Mouse (Mus musculus) cortical plate, adult 2 months (tissue): Measurements from ENCODE around the gene Chst15. TPM values are rescaled to one million over a fixed set of nuclear protein-coding genes. Genes with fewer than 3 reads are reported as not detected.

Experiments
- H3K27ac ChIP-seq: fragments of 200-500 bp; 2 replicates; pipeline ENCODE4 v1.5.1; 2012; ENCODE audit warnings: low read length, control low read depth, inconsistent platforms; ENCODE audit not compliant: insufficient read depth
- H3K4me1 ChIP-seq: fragments of 200-500 bp; 2 replicates; pipeline ENCODE4 v1.6.1; 2011; ENCODE audit warnings: low read length; ENCODE audit not compliant: control insufficient read depth, insufficient read depth
- H3K4me3 ChIP-seq: fragments of 200-500 bp; 2 replicates; pipeline ENCODE4 v1.5.1; 2011; ENCODE audit warnings: mild to moderate bottlenecking, low read length, control low read depth; ENCODE audit not compliant: insufficient read depth
- CTCF ChIP-seq: fragments of 200-500 bp; IDR thresholded peaks from 2 replicates; pipeline ENCODE4 v1.5.1; 2011; ENCODE audit warnings: mild to moderate bottlenecking, control low read depth, low read length; ENCODE audit not compliant: insufficient read depth; ENCODE audit errors: extremely low read depth
- POLR2A ChIP-seq: fragments of 200-500 bp; IDR thresholded peaks from 2 replicates; pipeline ENCODE4 v1.6.1; 2011; ENCODE audit warnings: mild to moderate bottlenecking, low read length, control low read depth; ENCODE audit not compliant: insufficient read depth; ENCODE audit errors: extremely low read depth
- polyA plus RNA-seq: library from polyadenylated mRNA; depleted of rRNA; stranded (reverse); fragments of >200 nt; gene quantifications from 2 replicates; pipeline ENCODE4 v1.2.3, GENCODE M21; 2012; rRNA removed

Chst15 gene
- polyA plus RNA-seq, result 16.0 and 16.1 TPM in 2 replicates

DNA sequence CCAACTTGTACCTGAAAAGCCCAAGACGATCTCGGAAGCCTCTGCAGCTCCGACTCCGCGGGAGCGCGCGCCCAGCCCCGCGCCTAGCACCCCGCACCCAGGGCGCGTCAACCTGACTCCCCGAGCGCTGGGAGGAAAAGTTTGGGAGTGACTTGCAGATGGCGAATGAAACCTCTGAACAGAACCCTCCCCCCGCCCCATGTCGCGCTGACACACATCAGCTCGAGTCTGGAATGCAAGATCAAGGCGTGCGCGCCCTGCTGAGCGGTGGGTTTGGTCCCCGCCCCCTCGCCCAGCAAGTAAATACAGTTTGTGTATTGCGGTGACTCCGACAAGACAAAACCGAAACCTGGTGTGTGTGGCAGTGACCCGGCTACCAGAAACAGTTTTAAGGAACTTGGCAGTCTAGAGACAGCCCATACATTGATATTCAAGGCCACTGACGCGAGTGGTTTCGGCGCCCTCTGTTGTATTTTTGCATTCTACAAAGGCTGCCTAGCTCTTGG is at the start of gene Chst15:
Gene Chst15, minus strand, starts transcription at position 193 of the 506 bp plus-strand sequence.
- Histone ChIP-seq H3K4me1 (peaks cover 7% of the 10 kb centered on the region), H3K27ac (peak within 1 kb of the TSS; percentile 68), H3K4me3 (peak within 1 kb of the TSS; percentile 75)
- 0 out of 2 replicates have a peak, but pooled peaks have one; percentile 5 for TF ChIP-seq CTCF
- TF ChIP-seq POLR2A, result 0 out of 2 replicates have a peak, but pooled peaks have one; percentile 36

GRCm38 (mm10) chr7:132365703-132366384 is 48.8 kb upstream of the Chst15 start:
- no peak for TF ChIP-seq POLR2A
- no peak for TF ChIP-seq CTCF
- H3K27ac ChIP-seq, result no peak overlapping the region
- H3K4me3 ChIP-seq, result no peak overlapping the region
- H3K4me1 ChIP-seq, result peaks cover 4% of the 10 kb centered on the region

- TF ChIP-seq POLR2A, result no peak
- TF ChIP-seq CTCF, result no peak
- no peak overlapping the region for H3K4me3 ChIP-seq
Observed at GRCm38 (mm10) chr7:132365111-132365510, 48.1 kb upstream of the Chst15 start.

DNA sequence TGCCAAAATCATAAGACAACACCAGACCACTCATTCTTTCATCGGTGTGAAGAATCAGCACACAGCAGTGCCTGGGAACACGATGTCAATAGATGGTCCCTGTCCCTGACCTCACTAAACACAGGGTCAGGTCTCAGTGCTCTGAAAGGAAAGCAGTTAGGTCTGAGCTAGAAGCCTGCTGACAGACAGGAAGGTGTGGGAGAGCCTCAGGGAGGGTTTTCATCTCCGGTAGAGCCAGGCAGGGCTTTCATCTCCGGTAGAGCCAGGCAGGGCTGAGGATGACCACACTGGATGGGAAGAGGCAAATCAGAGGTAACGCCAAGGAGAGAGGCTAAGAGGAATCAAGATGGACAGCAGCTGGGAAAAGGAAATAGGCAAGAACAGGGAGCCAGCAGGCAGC is 47.5 kb upstream of the Chst15 start:
- TF ChIP-seq POLR2A, result no peak
- TF ChIP-seq CTCF, result no peak
- Histone ChIP-seq H3K4me3 (no peak overlapping the region), H3K27ac (no peak overlapping the region), H3K4me1 (peaks cover 4% of the 10 kb centered on the region)

More at GRCm38 (mm10) chr7:132365111-132365510, 48.1 kb upstream of the Chst15 start:
- Histone ChIP-seq H3K27ac (no peak overlapping the region), H3K4me1 (peaks cover 4% of the 10 kb centered on the region)

DNA sequence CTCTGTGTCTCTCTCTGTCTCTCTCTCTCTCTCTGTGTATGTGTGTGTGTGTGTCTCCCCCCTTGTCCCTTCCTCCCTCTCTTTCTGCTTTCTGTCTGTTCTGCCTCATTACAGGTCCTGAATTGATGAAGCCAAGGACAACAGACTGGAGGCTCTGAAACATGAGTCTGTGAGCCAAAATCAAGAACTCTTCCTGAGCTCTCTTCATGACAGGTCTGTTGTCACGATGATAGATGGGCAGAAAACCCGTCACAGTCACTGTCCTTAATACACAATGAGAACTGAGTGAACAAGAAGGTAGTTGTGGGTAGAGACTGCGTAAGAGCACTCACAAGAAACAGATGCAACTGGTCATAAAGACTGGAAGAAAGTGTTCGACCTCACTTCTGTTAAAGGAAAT is 43.3 kb upstream of the Chst15 start:
- peaks cover 2% of the 10 kb centered on the region for H3K4me1 ChIP-seq
- no peak overlapping the region for H3K27ac ChIP-seq
- TF ChIP-seq CTCF (no peak), POLR2A (no peak)
- no peak overlapping the region for H3K4me3 ChIP-seq

DNA sequence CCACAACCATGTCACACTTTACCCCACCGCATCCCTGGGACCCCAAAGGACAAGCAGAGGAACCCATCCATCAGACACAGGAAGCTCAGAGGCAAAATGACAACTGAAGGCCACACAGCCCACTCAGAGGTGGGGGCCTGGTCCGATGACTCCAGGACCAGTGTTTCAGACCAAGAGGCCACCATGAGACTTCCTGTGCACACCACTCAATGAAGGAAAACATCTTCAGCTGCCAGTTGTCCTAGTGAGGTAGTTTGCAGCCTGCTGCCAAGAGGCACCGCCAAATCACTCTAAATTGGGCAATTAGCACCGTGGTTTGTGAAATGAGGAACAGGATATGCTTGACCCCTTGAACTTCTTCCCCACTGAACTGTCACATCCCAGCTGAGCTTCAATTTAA is 41.7 kb upstream of the Chst15 start:
- Histone ChIP-seq H3K4me3 (no peak overlapping the region), H3K4me1 (peaks cover 2% of the 10 kb centered on the region), H3K27ac (no peak overlapping the region)
- no peak for TF ChIP-seq POLR2A
- TF ChIP-seq CTCF, result no peak

DNA sequence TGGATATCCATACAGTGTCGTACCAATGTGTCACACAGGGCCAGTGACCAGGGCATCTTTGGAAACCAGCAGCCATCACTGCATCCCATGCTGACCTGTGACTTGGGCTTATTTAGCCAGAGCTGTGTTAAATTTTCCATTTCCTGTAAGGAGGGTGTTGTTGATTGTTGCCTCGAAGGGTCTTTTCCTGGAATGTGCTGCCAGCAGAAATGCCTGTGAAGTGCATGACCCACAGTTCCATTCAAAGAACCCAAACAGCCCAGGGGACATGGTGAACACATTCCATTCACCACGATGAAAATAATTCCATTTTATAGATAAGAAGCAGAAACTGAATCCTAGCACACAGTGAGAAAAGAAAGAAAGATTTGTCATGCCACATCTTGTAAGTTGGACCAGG is 41.2 kb upstream of the Chst15 start:
- H3K4me3 ChIP-seq, result no peak overlapping the region
- peaks cover 2% of the 10 kb centered on the region for H3K4me1 ChIP-seq
- TF ChIP-seq POLR2A, result no peak
- no peak for TF ChIP-seq CTCF
- no peak overlapping the region for H3K27ac ChIP-seq

DNA sequence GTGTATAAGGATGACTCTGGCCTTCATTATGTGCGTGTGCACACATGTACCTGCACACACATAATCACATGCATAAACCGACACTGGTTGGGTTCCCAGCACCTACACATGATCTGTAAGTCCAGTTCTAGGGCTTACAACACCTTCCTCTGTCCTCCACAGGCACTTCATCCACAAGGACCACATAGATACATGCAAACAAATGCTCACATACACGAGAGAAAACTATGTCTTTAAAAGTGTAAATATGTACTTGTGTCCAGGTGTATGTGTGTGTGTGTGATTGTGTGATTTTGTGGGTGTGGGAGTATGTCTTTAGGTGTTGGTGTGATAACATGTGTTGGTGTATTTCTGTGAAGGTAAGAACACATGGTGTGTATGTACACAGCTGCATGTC is 40.8 kb upstream of the Chst15 start:
- no peak for TF ChIP-seq POLR2A
- TF ChIP-seq CTCF, result no peak
- H3K27ac ChIP-seq, result no peak overlapping the region
- no peak overlapping the region for H3K4me3 ChIP-seq
- peaks cover 2% of the 10 kb centered on the region for H3K4me1 ChIP-seq

DNA sequence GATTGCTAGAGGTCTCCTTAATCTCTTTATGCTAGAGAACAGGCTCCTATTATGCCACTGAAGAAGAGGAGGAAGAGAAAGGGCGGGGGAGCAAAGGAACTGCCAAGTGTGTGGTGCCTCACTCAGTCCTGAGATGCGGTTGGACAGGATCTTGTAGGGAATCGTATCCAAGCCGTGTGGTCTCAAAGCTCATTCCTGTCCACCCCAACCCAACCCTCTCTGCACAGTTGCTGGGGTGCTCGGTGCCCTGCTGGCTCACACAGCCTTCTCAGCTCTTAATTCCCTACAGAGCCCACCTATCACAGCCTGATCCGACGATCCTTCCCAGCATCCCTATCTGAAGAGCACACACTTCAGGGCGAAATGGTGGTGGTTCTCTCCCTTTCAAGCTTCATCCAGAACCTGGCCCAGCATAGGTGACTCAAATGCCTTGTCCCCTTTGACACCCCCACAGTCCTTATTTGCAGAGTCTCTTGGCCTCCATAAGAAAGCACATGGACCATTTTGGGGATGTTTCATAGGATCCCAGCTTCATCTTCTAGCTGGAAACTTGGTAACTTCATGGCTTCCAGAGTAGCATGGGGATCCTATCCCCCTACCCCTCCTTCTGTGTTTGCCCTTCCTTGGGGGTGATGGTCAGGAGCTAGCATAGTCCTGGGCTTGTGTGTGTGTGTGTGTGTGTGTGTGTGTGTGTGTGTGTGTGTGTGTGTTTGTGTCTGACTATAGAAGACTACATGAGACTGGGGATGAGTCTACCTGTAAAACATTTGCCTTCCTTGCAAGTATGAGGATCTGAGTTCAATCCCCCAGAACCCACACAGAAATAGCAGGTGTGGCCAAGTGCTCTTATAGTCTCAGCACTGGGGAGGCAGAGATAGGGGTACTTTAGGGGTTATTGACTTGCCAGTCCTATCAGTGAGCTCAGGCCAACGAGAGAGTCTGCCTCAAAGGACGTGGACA is 40.1 kb upstream of the Chst15 start:
- Histone ChIP-seq H3K27ac (no peak overlapping the region), H3K4me3 (no peak overlapping the region), H3K4me1 (peaks cover 2% of the 10 kb centered on the region)
- TF ChIP-seq POLR2A (no peak), CTCF (no peak)
